In genomic region chr14:30531431-30531830, GRCm38 (mm10) we compare ENCODE assay signal across 18 mouse cellular contexts. TPM values are rescaled to one million over a fixed set of nuclear protein-coding genes. Genes with fewer than 3 reads are reported as not detected.
DNase-seq lines count a peak whose midpoint lies in the region; ATAC-seq and TF ChIP-seq lines count a peak whose summit lies in the region.
"Had no signal": no experiment of that assay in that cellular context is flagged by ENCODE, and none has a peak within 500 bp of the region (broad histone marks: within the 10 kb centered on the region; RNA-seq: fewer than 3 reads in every experiment).

No protein-coding gene starts in this region.

- no peaks in the 10 kb centered on the region for H3K9me3 ChIP-seq in forebrain, embryonic 14.5 days (replicated peaks; ENCODE audit: control insufficient read depth, low read length)
- H3K9me3 ChIP-seq in forebrain, embryonic 11.5 days (ENCODE audit: control insufficient read depth, low read length), result no peaks in the 10 kb centered on the region
- H3K9me3 ChIP-seq in lung, postnatal 0 days (ENCODE audit: low read length), result no peaks in the 10 kb centered on the region
- H3K9me3 ChIP-seq in stomach, embryonic 16.5 days (replicated peaks; ENCODE audit: control insufficient read depth, low read length), result no peaks in the 10 kb centered on the region
- H3K9me3 ChIP-seq: heart, embryonic 13.5 days; lung, embryonic 15.5 days had no signal

- H3K36me3 ChIP-seq in forebrain, embryonic 14.5 days (ENCODE audit: control insufficient read depth, insufficient read depth, low read length), result peaks cover 20% of the 10 kb centered on the region
- H3K36me3 ChIP-seq in forebrain, embryonic 11.5 days (ENCODE audit: control insufficient read depth, insufficient read depth, low read length), result peaks cover 2% of the 10 kb centered on the region
- H3K36me3 ChIP-seq in lung, postnatal 0 days (ENCODE audit: insufficient read depth, low read length), result peaks cover 9% of the 10 kb centered on the region; the same call in 1 of the 2 replicates
- H3K36me3 ChIP-seq in stomach, embryonic 16.5 days (ENCODE audit: control insufficient read depth, insufficient read depth, low read length), result peaks cover 8% of the 10 kb centered on the region; the same call in 1 of the 2 replicates

- H3K27me3 ChIP-seq in forebrain, embryonic 14.5 days (replicated peaks; ENCODE audit: control insufficient read depth, insufficient read depth, low read length), result no peaks in the 10 kb centered on the region
- H3K27me3 ChIP-seq in forebrain, embryonic 11.5 days (ENCODE audit: control insufficient read depth, insufficient read depth, low read length), result no peaks in the 10 kb centered on the region
- no peaks in the 10 kb centered on the region for H3K27me3 ChIP-seq in lung, postnatal 0 days (replicated peaks; ENCODE audit: insufficient read depth, low read length)
- no peaks in the 10 kb centered on the region for H3K27me3 ChIP-seq in stomach, embryonic 16.5 days (ENCODE audit: control insufficient read depth, insufficient read depth, low read length)
- H3K27me3 ChIP-seq: heart, embryonic 13.5 days; lung, embryonic 15.5 days had no signal

- intact Hi-C loops in left cerebral cortex, postnatal 4 days (cut with DNase I), result no loop called here

- no peak overlapping the region for H3K4me2 ChIP-seq in forebrain, embryonic 14.5 days (ENCODE audit: low read length)
- no peak overlapping the region for H3K4me2 ChIP-seq in forebrain, embryonic 11.5 days (ENCODE audit: low read depth, low read length, severe bottlenecking)
- H3K4me2 ChIP-seq in lung, postnatal 0 days (replicated peaks; ENCODE audit: low read depth, low read length), result no peak overlapping the region
- no peak overlapping the region for H3K4me2 ChIP-seq in stomach, embryonic 16.5 days (ENCODE audit: low read depth, low read length)
- H3K4me2 ChIP-seq: hindbrain, embryonic 14.5 days; lung, embryonic 15.5 days had no signal

- peak; percentile 52; the same call in 1 of the 2 replicates for ATAC-seq in forebrain, embryonic 14.5 days
- ATAC-seq in forebrain, embryonic 11.5 days (replicated peaks; ENCODE audit: low FRiP score), result no peak
- peak; percentile 30; the same call in 1 of the 2 replicates for ATAC-seq in lung, postnatal 0 days
- no peak for ATAC-seq in stomach, embryonic 16.5 days (ENCODE audit: insufficient read depth, low FRiP score)
- ATAC-seq in megakaryocyte-erythroid progenitor cell, adult 5-6 weeks (replicated peaks; ENCODE audit: low FRiP score, low TSS enrichment, poor library complexity, severe bottlenecking), result no peak

- no peak overlapping the region for H3K4me3 ChIP-seq in forebrain, embryonic 14.5 days (ENCODE audit: low read depth, low read length)
- no peak overlapping the region for H3K4me3 ChIP-seq in forebrain, embryonic 11.5 days (ENCODE audit: low read depth, low read length)
- no peak overlapping the region for H3K4me3 ChIP-seq in lung, postnatal 0 days (ENCODE audit: low read depth, low read length)
- no peak overlapping the region for H3K4me3 ChIP-seq in stomach, embryonic 16.5 days (replicated peaks; ENCODE audit: low read length)
- H3K4me3 ChIP-seq: heart, embryonic 13.5 days; lung, embryonic 15.5 days had no signal

- no peak for TF ChIP-seq EP300 in lung, postnatal 0 days (IDR thresholded peaks at IDR 0.05)

- H3K27ac ChIP-seq in forebrain, embryonic 14.5 days (ENCODE audit: low read depth, low read length), result peak overlapping the region; percentile 33; the same call in 1 of the 2 replicates
- H3K27ac ChIP-seq in forebrain, embryonic 11.5 days (ENCODE audit: low read depth, low read length), result no peak overlapping the region
- no peak overlapping the region for H3K27ac ChIP-seq in lung, postnatal 0 days (ENCODE audit: low read length)
- H3K27ac ChIP-seq in stomach, embryonic 16.5 days (ENCODE audit: low read length), result peak overlapping the region; percentile 56
- H3K27ac ChIP-seq: liver, embryonic 14.5 days had no signal

- peaks cover 3% of the 10 kb centered on the region; the same call in 1 of the 2 replicates for H3K4me1 ChIP-seq in forebrain, embryonic 14.5 days (ENCODE audit: control insufficient read depth, insufficient read depth, low read length)
- 0 out of 2 replicates have a peak, but pooled peaks cover 3% of the 10 kb centered on the region for H3K4me1 ChIP-seq in forebrain, embryonic 11.5 days (replicated peaks; ENCODE audit: control insufficient read depth, insufficient read depth, low read length)
- H3K4me1 ChIP-seq in lung, postnatal 0 days (ENCODE audit: insufficient read depth, low read depth, low read length), result no peaks in the 10 kb centered on the region
- peaks cover 12% of the 10 kb centered on the region; the same call in 1 of the 2 replicates for H3K4me1 ChIP-seq in stomach, embryonic 16.5 days (ENCODE audit: control insufficient read depth, insufficient read depth, low read length)

- DNase-seq in forebrain, embryonic 14.5 days (ENCODE audit: low spot score), result no peak
- no peak for DNase-seq in forebrain, embryonic 11.5 days (ENCODE audit: low spot score)
- DNase-seq in lung, postnatal 0 days (ENCODE audit: low spot score), result no peak
- no peak for DNase-seq in lung, postnatal 36 days
- peak; percentile 73 for DNase-seq in R1 (ENCODE audit: low read depth, low spot score)
- DNase-seq in left cerebral cortex, postnatal 4 days, result no peak
- DNase-seq: B cell, adult 2 months; cerebellum, adult 18-20 months; cerebellum, postnatal 25 days; heart, postnatal 36 days; right cerebral cortex, postnatal 25 days; thymus, postnatal 14 days had no signal

- WGBS in forebrain, embryonic 14.5 days, result 46% methylated on average over 5 of the region's 5 CpGs
- 84% methylated on average over 5 of the region's 5 CpGs for WGBS in forebrain, embryonic 11.5 days
- 72% methylated on average over 5 of the region's 5 CpGs for WGBS in lung, postnatal 0 days
- 81% methylated on average over 5 of the region's 5 CpGs for WGBS in stomach, embryonic 16.5 days

- TF ChIP-seq CTCF in lung, postnatal 0 days (IDR thresholded peaks at IDR 0.05), result no peak

- no peak overlapping the region for H3K9ac ChIP-seq in forebrain, embryonic 14.5 days (ENCODE audit: low read length)
- no peak overlapping the region for H3K9ac ChIP-seq in forebrain, embryonic 11.5 days (ENCODE audit: low read length)
- no peak overlapping the region for H3K9ac ChIP-seq in lung, postnatal 0 days (replicated peaks; ENCODE audit: low read depth)
- no peak overlapping the region for H3K9ac ChIP-seq in stomach, embryonic 16.5 days (ENCODE audit: low read length)
- H3K9ac ChIP-seq: heart, embryonic 13.5 days; hindbrain, embryonic 14.5 days; liver, embryonic 14.5 days; lung, embryonic 15.5 days had no signal

RNA-seq across cellular contexts. Expression of gene Tkt, which starts 16.7 kb away (rescaled TPM):
- polyA plus RNA-seq in forebrain, embryonic 14.5 days (2014; fragmentation: Nextera tagmentation; extraction: Ambion mirVana), result 134 and 154 TPM in 2 replicates
- 118 and 135 TPM in 2 replicates for polyA plus RNA-seq in forebrain, embryonic 11.5 days (2014; fragmentation: Nextera tagmentation; extraction: Ambion mirVana)
- 121 and 132 TPM in 2 replicates for polyA plus RNA-seq in lung, postnatal 0 days (2015; fragmentation: Nextera tagmentation; extraction: Ambion mirVana)
- 292 and 307 TPM in 2 replicates for polyA plus RNA-seq in stomach, embryonic 16.5 days (2015; fragmentation: Nextera tagmentation; extraction: Ambion mirVana)
- 485 and 613 TPM in 2 replicates for total RNA-seq in megakaryocyte-erythroid progenitor cell, adult 5-6 weeks (2014; fragmentation: Nextera tagmentation)
- total RNA-seq in megakaryocyte-erythroid progenitor cell, adult 5-6 weeks (2017), result 500 and 571 TPM in 2 replicates
- 100 to 1,000 TPM; 314 to 322 TPM for total RNA-seq in left cerebral cortex, postnatal 4 days (2021)

RNA-seq across cellular contexts. Expression of gene Cacna1d, which starts 40.2 kb away (rescaled TPM):
- 4.3 and 5.9 TPM in 2 replicates for polyA plus RNA-seq in forebrain, embryonic 14.5 days (2014; fragmentation: Nextera tagmentation; extraction: Ambion mirVana)
- polyA plus RNA-seq in forebrain, embryonic 11.5 days (2014; fragmentation: Nextera tagmentation; extraction: Ambion mirVana), result 1.1 and 1.8 TPM in 2 replicates
- 12.5 and 14.8 TPM in 2 replicates for polyA plus RNA-seq in lung, postnatal 0 days (2015; fragmentation: Nextera tagmentation; extraction: Ambion mirVana)
- polyA plus RNA-seq in stomach, embryonic 16.5 days (2015; fragmentation: Nextera tagmentation; extraction: Ambion mirVana), result 4.2 and 4.9 TPM in 2 replicates
- total RNA-seq in megakaryocyte-erythroid progenitor cell, adult 5-6 weeks (2014; fragmentation: Nextera tagmentation), result 0.62 and 4.9 TPM in 2 replicates
- 0.05 and 1.3 TPM in 2 replicates for total RNA-seq in megakaryocyte-erythroid progenitor cell, adult 5-6 weeks (2017)
- 10 to 100 TPM; 59.7 to 60.9 TPM for total RNA-seq in left cerebral cortex, postnatal 4 days (2021)

RNA-seq across cellular contexts. Expression of gene Dcp1a, which starts 52.1 kb away (rescaled TPM):
- 12.3 and 14.9 TPM in 2 replicates for polyA plus RNA-seq in forebrain, embryonic 14.5 days (2014; fragmentation: Nextera tagmentation; extraction: Ambion mirVana)
- 29.3 and 34.6 TPM in 2 replicates for polyA plus RNA-seq in forebrain, embryonic 11.5 days (2014; fragmentation: Nextera tagmentation; extraction: Ambion mirVana)
- polyA plus RNA-seq in lung, postnatal 0 days (2015; fragmentation: Nextera tagmentation; extraction: Ambion mirVana), result 8.8 and 9.0 TPM in 2 replicates
- 24.2 and 24.5 TPM in 2 replicates for polyA plus RNA-seq in stomach, embryonic 16.5 days (2015; fragmentation: Nextera tagmentation; extraction: Ambion mirVana)
- 35.9 and 49.6 TPM in 2 replicates for total RNA-seq in megakaryocyte-erythroid progenitor cell, adult 5-6 weeks (2014; fragmentation: Nextera tagmentation)
- total RNA-seq in megakaryocyte-erythroid progenitor cell, adult 5-6 weeks (2017), result 25.8 and 32.0 TPM in 2 replicates
- 10 to 100 TPM; 21.4 to 21.9 TPM for total RNA-seq in left cerebral cortex, postnatal 4 days (2021)

Comparison
In these comparisons a context has a peak if more than half of its experiments do, and no peak if none do; other contexts are left out.
1. ATAC-seq: peak in forebrain, embryonic 14.5 days (single experiment) and lung, postnatal 0 days (single experiment); none in forebrain, embryonic 11.5 days (single experiment), stomach, embryonic 16.5 days (single experiment) and megakaryocyte-erythroid progenitor cell, adult 5-6 weeks (single experiment).
2. H3K27ac ChIP-seq: peak in forebrain, embryonic 14.5 days (single experiment) and stomach, embryonic 16.5 days (single experiment); none in forebrain, embryonic 11.5 days (single experiment) and lung, postnatal 0 days (single experiment).